Mouse (Mus musculus): ENCODE data around the gene Rab3c. TPM values are rescaled to one million over a fixed set of nuclear protein-coding genes. Genes with fewer than 3 reads are reported as not detected.

Rab3c gene
- 0.16 and 0.26 TPM in 2 replicates for polyA plus RNA-seq (2012; rRNA removed)

DNA sequence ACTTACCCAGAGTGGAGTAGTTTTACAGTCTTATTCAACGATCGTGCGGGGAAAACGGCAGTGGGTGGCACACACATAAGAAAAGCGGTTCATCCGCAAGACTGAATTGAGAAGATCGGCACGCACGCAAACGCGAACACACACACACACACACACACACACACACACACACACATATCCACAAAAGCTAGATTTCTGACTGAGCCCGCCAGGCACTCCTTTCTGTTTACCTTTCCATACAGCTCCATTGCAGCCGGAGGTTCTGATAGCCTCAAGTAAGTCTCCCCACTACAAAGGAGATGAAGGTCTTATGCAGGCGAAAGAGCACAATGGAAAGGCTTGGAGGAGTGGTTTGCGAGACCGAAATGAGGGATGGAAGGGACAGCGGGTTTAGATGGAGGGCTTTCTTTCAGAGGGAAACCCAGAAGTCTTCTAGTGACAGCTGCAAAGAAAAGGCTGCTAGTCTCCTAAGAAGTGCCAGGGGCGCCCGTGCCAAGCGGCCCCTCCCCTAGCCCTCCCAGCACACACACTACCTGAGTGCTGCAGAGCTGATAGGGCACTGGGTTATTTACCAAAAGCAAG is at the start of gene Rab3c:
Rab3c (minus strand) TSS at position 434 of the 582 bp plus-strand sequence.

Other genes with a start within 250 kb of the Rab3c start
- gene Gapt, start 76.2 kb upstream of the Rab3c start, polyA plus RNA-seq (2012; rRNA removed): 0.24 and 0.61 TPM in 2 replicates
- 1.4 and 2.0 TPM in 2 replicates for gene Plk2, start 114.0 kb upstream of the Rab3c start, polyA plus RNA-seq (2012; rRNA removed)